Mouse (Mus musculus): Measurements from ENCODE around the gene Gm14403. TPM values are rescaled to one million over a fixed set of nuclear protein-coding genes. Genes with fewer than 3 reads are reported as not detected.
"Not testable (repeated sequence)": the region's sequence is repeated elsewhere in the genome, so short reads cannot be mapped to it uniquely, and the experiment has no call there.

Gene Gm14403
- polyA plus RNA-seq, 1 experiment, result not detected

GRCm38 (mm10) chr2:177520035-177520434, 22.0 kb downstream of the Gm14403 start:
- Histone ChIP-seq H3K4me3 (ENCODE audit: insufficient read depth, low read depth, low read length) (no peak overlapping the region), H3K27ac (ENCODE audit: insufficient read depth, low read depth, low read length) (no peak overlapping the region), H3K4me1 (ENCODE audit: control insufficient read depth, insufficient read depth, low read length) (no peaks in the 10 kb centered on the region)
- TF ChIP-seq POLR2A (IDR thresholded peaks at IDR 0.05; ENCODE audit: insufficient read depth, low read depth, low read length) (no peak), CTCF (IDR thresholded peaks at IDR 0.05; ENCODE audit: insufficient read depth, low read depth, low read length) (no peak)
- WGBS, result 75% methylated on average over 8 of the region's 8 CpGs

GRCm38 (mm10) chr2:177523061-177523460, 25.0 kb downstream of the Gm14403 start:
- H3K4me1 ChIP-seq (ENCODE audit: control insufficient read depth, insufficient read depth, low read length), result no peaks in the 10 kb centered on the region
- TF ChIP-seq POLR2A (IDR thresholded peaks at IDR 0.05; ENCODE audit: insufficient read depth, low read depth, low read length), result no peak
- TF ChIP-seq CTCF (IDR thresholded peaks at IDR 0.05; ENCODE audit: insufficient read depth, low read depth, low read length), result no peak
- no peak overlapping the region for H3K27ac ChIP-seq (ENCODE audit: insufficient read depth, low read depth, low read length)
- H3K4me3 ChIP-seq (ENCODE audit: insufficient read depth, low read depth, low read length), result no peak overlapping the region
- WGBS, result 92% methylated on average over 20 of the region's 20 CpGs

- H3K4me1 ChIP-seq (ENCODE audit: control insufficient read depth, insufficient read depth, low read length); H3K4me3 ChIP-seq (ENCODE audit: insufficient read depth, low read depth, low read length); H3K27ac ChIP-seq (ENCODE audit: insufficient read depth, low read depth, low read length): not testable (repeated sequence)
- 91% methylated on average over 6 of the region's 6 CpGs for WGBS
Observed at GRCm38 (mm10) chr2:177523674-177524073, 25.7 kb downstream of the Gm14403 start.

- H3K4me3 ChIP-seq (ENCODE audit: insufficient read depth, low read depth, low read length); H3K4me1 ChIP-seq (ENCODE audit: control insufficient read depth, insufficient read depth, low read length); H3K27ac ChIP-seq (ENCODE audit: insufficient read depth, low read depth, low read length): not testable (repeated sequence)
- 94% methylated on average over 16 of the region's 16 CpGs for WGBS
Observed at GRCm38 (mm10) chr2:177524171-177524570, 26.2 kb downstream of the Gm14403 start.

- TF ChIP-seq CTCF (IDR thresholded peaks at IDR 0.05; ENCODE audit: insufficient read depth, low read depth, low read length), result no peak
- TF ChIP-seq POLR2A (IDR thresholded peaks at IDR 0.05; ENCODE audit: insufficient read depth, low read depth, low read length), result no peak
- 80% methylated on average over 9 of the region's 9 CpGs for WGBS
- Histone ChIP-seq H3K4me1 (ENCODE audit: control insufficient read depth, insufficient read depth, low read length) (no peaks in the 10 kb centered on the region), H3K27ac (ENCODE audit: insufficient read depth, low read depth, low read length) (no peak overlapping the region), H3K4me3 (ENCODE audit: insufficient read depth, low read depth, low read length) (no peak overlapping the region)
Observed at GRCm38 (mm10) chr2:177535876-177536275, 37.9 kb downstream of the Gm14403 start.

GRCm38 (mm10) chr2:177537141-177537540, 39.1 kb downstream of the Gm14403 start:
- H3K27ac ChIP-seq (ENCODE audit: insufficient read depth, low read depth, low read length); H3K4me1 ChIP-seq (ENCODE audit: control insufficient read depth, insufficient read depth, low read length); H3K4me3 ChIP-seq (ENCODE audit: insufficient read depth, low read depth, low read length): not testable (repeated sequence)
- 100% methylated on average over 2 of the region's 2 CpGs for WGBS

GRCm38 (mm10) chr2:177537717-177538116, 39.7 kb downstream of the Gm14403 start:
- WGBS, result 86% methylated on average over 5 of the region's 5 CpGs
- not testable (repeated sequence) for H3K27ac ChIP-seq (ENCODE audit: insufficient read depth, low read depth, low read length); H3K4me1 ChIP-seq (ENCODE audit: control insufficient read depth, insufficient read depth, low read length); H3K4me3 ChIP-seq (ENCODE audit: insufficient read depth, low read depth, low read length)

GRCm38 (mm10) chr2:177555261-177555660, 57.2 kb downstream of the Gm14403 start:
- not testable (repeated sequence) for H3K4me3 ChIP-seq (ENCODE audit: insufficient read depth, low read depth, low read length); H3K27ac ChIP-seq (ENCODE audit: insufficient read depth, low read depth, low read length); H3K4me1 ChIP-seq (ENCODE audit: control insufficient read depth, insufficient read depth, low read length)
- 50% methylated on average over 1 of the region's 1 CpGs for WGBS

Other genes starting within 250 kb of the Gm14403 start
- gene Gm14409, start 231.2 kb upstream of the Gm14403 start, polyA plus RNA-seq (2012; ENCODE audit: insufficient read depth, insufficient read length, low replicate concordance, missing spikeins), result not detected in 2 replicates
- not detected in 2 replicates for gene Gm14412, start 173.9 kb upstream of the Gm14403 start, polyA plus RNA-seq (2012; ENCODE audit: insufficient read depth, insufficient read length, low replicate concordance, missing spikeins)
- not detected in 2 replicates for gene Gm14418, start 99.9 kb upstream of the Gm14403 start, polyA plus RNA-seq (2012; ENCODE audit: insufficient read depth, insufficient read length, low replicate concordance, missing spikeins)
- 263 TPM in 1 of 2 replicates, not detected in the other for gene Zfp970, start 33.5 kb upstream of the Gm14403 start, polyA plus RNA-seq (2012; ENCODE audit: insufficient read depth, insufficient read length, low replicate concordance, missing spikeins)
- gene Gm14406, start 80.0 kb downstream of the Gm14403 start, polyA plus RNA-seq (2012; ENCODE audit: insufficient read depth, insufficient read length, low replicate concordance, missing spikeins), result not detected in 2 replicates